In genomic region chr13:16204097-16204496, GRCm38 (mm10) we compare ENCODE assay signal across 18 mouse cellular contexts.
"Had no signal": no experiment of that assay in that cellular context is flagged by ENCODE, and none has a peak within 500 bp of the region (broad histone marks: within the 10 kb centered on the region; RNA-seq: fewer than 3 reads in every experiment).

No protein-coding gene starts in this region.

- ATAC-seq: liver, embryonic 12.5 days; midbrain, embryonic 15.5 days had no signal

- H3K36me3 ChIP-seq: kidney, embryonic 15.5 days; limb, embryonic 10.5 days; limb, embryonic 13.5 days; liver, embryonic 12.5 days; liver, embryonic 15.5 days; lung, embryonic 15.5 days; midbrain, embryonic 12.5 days; midbrain, embryonic 15.5 days; neural tube, embryonic 13.5 days had no signal

- H3K4me2 ChIP-seq: kidney, embryonic 15.5 days; limb, embryonic 13.5 days; liver, embryonic 12.5 days; liver, embryonic 15.5 days; lung, embryonic 15.5 days; midbrain, embryonic 12.5 days; midbrain, embryonic 15.5 days; neural tube, embryonic 13.5 days had no signal

- DNase-seq: kidney, adult 2 months; kidney, postnatal 10 days; kidney, postnatal 36 days; liver; lung, adult 18-20 months; lung, postnatal 10 days; lung, postnatal 36 days; thymus, adult 18-20 months; thymus, postnatal 36 days had no signal

- H3K4me3 ChIP-seq: kidney, embryonic 15.5 days; limb, embryonic 10.5 days; limb, embryonic 13.5 days; liver, embryonic 12.5 days; liver, embryonic 15.5 days; lung, embryonic 15.5 days; midbrain, embryonic 12.5 days; midbrain, embryonic 15.5 days; neural tube, embryonic 13.5 days had no signal

- H3K27me3 ChIP-seq: kidney, embryonic 15.5 days; limb, embryonic 13.5 days; liver, embryonic 12.5 days; liver, embryonic 15.5 days; lung, embryonic 15.5 days; midbrain, embryonic 12.5 days; midbrain, embryonic 15.5 days; neural tube, embryonic 13.5 days had no signal
